Comparison of ENCODE assay signal across 16 mouse cellular contexts in genomic region chr7:82176192-82176591, GRCm38 (mm10). TPM values are rescaled to one million over a fixed set of nuclear protein-coding genes. Genes with fewer than 3 reads are reported as not detected.
A peak's percentile ranks its signal among the peaks of the same experiment; 100 is the strongest.
DNase-seq lines count a peak whose midpoint lies in the region; ATAC-seq and TF ChIP-seq lines count a peak whose summit lies in the region.
"Had no signal": no experiment of that assay in that cellular context is flagged by ENCODE, and none has a peak within 500 bp of the region (broad histone marks: within the 10 kb centered on the region; RNA-seq: fewer than 3 reads in every experiment).

No protein-coding gene starts in this region.

- no peak for ATAC-seq in forebrain, embryonic 13.5 days
- ATAC-seq in limb, embryonic 13.5 days (ENCODE audit: low FRiP score, low read depth), result no peak
- no peak for ATAC-seq in neural tube, embryonic 13.5 days (ENCODE audit: low read depth)
- no peak for ATAC-seq in intestine, embryonic 16.5 days
- ATAC-seq: liver, embryonic 12.5 days had no signal

- 0 out of 2 replicates have a peak, but pooled peaks cover 3% of the 10 kb centered on the region for H3K9me3 ChIP-seq in forebrain, embryonic 13.5 days (replicated peaks)
- peaks cover 5% of the 10 kb centered on the region; the same call in 1 of the 2 replicates for H3K9me3 ChIP-seq in forebrain, embryonic 10.5 days
- H3K9me3 ChIP-seq in limb, embryonic 13.5 days, result no peaks in the 10 kb centered on the region
- H3K9me3 ChIP-seq in limb, embryonic 10.5 days (replicated peaks), result no peaks in the 10 kb centered on the region
- H3K9me3 ChIP-seq in neural tube, embryonic 13.5 days, result no peaks in the 10 kb centered on the region
- H3K9me3 ChIP-seq in intestine, embryonic 16.5 days (ENCODE audit: control insufficient read depth, low read length), result no peaks in the 10 kb centered on the region
- H3K9me3 ChIP-seq: kidney, embryonic 15.5 days; liver, embryonic 12.5 days; stomach, embryonic 15.5 days had no signal

- no peak overlapping the region for H3K9ac ChIP-seq in forebrain, embryonic 13.5 days
- no peak overlapping the region for H3K9ac ChIP-seq in limb, embryonic 13.5 days
- H3K9ac ChIP-seq in neural tube, embryonic 13.5 days, result 0 out of 2 replicates have a peak overlapping the region, but pooled peaks have one; percentile 70
- no peak overlapping the region for H3K9ac ChIP-seq in intestine, embryonic 16.5 days (ENCODE audit: low read depth, low read length)
- H3K9ac ChIP-seq: kidney, embryonic 15.5 days; liver, embryonic 12.5 days; stomach, embryonic 15.5 days had no signal

- TF ChIP-seq CTCF in cortical plate, adult 2 months (IDR thresholded peaks at IDR 0.05; ENCODE audit: extremely low read depth, insufficient read depth, low read length), result no peak

- 0 out of 2 replicates have a peak, but pooled peaks cover 3% of the 10 kb centered on the region for H3K27me3 ChIP-seq in forebrain, embryonic 13.5 days
- peaks cover 34% of the 10 kb centered on the region for H3K27me3 ChIP-seq in forebrain, embryonic 10.5 days (ENCODE audit: poor library complexity, severe bottlenecking)
- H3K27me3 ChIP-seq in limb, embryonic 13.5 days, result peaks cover 7% of the 10 kb centered on the region; the same call in 1 of the 2 replicates
- peaks cover 10% of the 10 kb centered on the region for H3K27me3 ChIP-seq in limb, embryonic 10.5 days (ENCODE audit: low read depth, poor library complexity, severe bottlenecking)
- no peaks in the 10 kb centered on the region; the same call in 1 of the 2 replicates for H3K27me3 ChIP-seq in neural tube, embryonic 13.5 days
- H3K27me3 ChIP-seq in intestine, embryonic 16.5 days (replicated peaks; ENCODE audit: control insufficient read depth, insufficient read depth, low read length), result peaks cover 8% of the 10 kb centered on the region; the same call in 1 of the 2 replicates
- H3K27me3 ChIP-seq: stomach, embryonic 15.5 days had no signal

- peak overlapping the region; percentile 85; the same call in 1 of the 2 replicates for H3K4me2 ChIP-seq in forebrain, embryonic 13.5 days
- peak overlapping the region; percentile 96; the same call in 1 of the 2 replicates for H3K4me2 ChIP-seq in limb, embryonic 13.5 days (replicated peaks)
- peak overlapping the region; percentile 76 for H3K4me2 ChIP-seq in neural tube, embryonic 13.5 days
- no peak overlapping the region for H3K4me2 ChIP-seq in intestine, embryonic 16.5 days (ENCODE audit: low read depth, low read length)

- no peak overlapping the region for H3K4me3 ChIP-seq in forebrain, embryonic 13.5 days
- H3K4me3 ChIP-seq in forebrain, embryonic 10.5 days, result no peak overlapping the region
- H3K4me3 ChIP-seq in limb, embryonic 13.5 days, result no peak overlapping the region
- H3K4me3 ChIP-seq in limb, embryonic 10.5 days, result no peak overlapping the region
- peak overlapping the region; percentile 53; the same call in 1 of the 2 replicates for H3K4me3 ChIP-seq in cortical plate, adult 2 months (ENCODE audit: insufficient read depth, low read length)
- H3K4me3 ChIP-seq in neural tube, embryonic 13.5 days, result 0 out of 2 replicates have a peak overlapping the region, but pooled peaks have one; percentile 53
- H3K4me3 ChIP-seq in intestine, embryonic 16.5 days (ENCODE audit: low read length), result no peak overlapping the region
- H3K4me3 ChIP-seq: erythroblast, embryonic 14.5 days had no signal

- no peak for DNase-seq in forebrain, embryonic 10.5 days (ENCODE audit: extremely low spot score, low spot score)
- DNase-seq in limb, embryonic 10.5 days (ENCODE audit: low spot score), result no peak
- no peak for DNase-seq in right cerebral cortex, postnatal 4 days
- DNase-seq: adrenal gland, postnatal 14 days; cerebellum, adult 8-10 months; gastrocnemius, postnatal 36 days; right cerebral cortex, postnatal 25 days had no signal

- H3K27ac ChIP-seq in forebrain, embryonic 13.5 days, result no peak overlapping the region
- no peak overlapping the region for H3K27ac ChIP-seq in forebrain, embryonic 10.5 days
- H3K27ac ChIP-seq in limb, embryonic 13.5 days, result no peak overlapping the region
- no peak overlapping the region for H3K27ac ChIP-seq in limb, embryonic 10.5 days
- no peak overlapping the region for H3K27ac ChIP-seq in cortical plate, adult 2 months (ENCODE audit: insufficient read depth, low read length)
- H3K27ac ChIP-seq in neural tube, embryonic 13.5 days (replicated peaks), result no peak overlapping the region
- no peak overlapping the region for H3K27ac ChIP-seq in intestine, embryonic 16.5 days (ENCODE audit: low read length)
- H3K27ac ChIP-seq: kidney, embryonic 15.5 days; liver, embryonic 12.5 days; stomach, embryonic 15.5 days had no signal

- 49% methylated on average over 3 of the region's 3 CpGs for WGBS in forebrain, embryonic 13.5 days
- 47% methylated on average over 3 of the region's 3 CpGs for WGBS in forebrain, embryonic 10.5 days
- WGBS in limb, embryonic 13.5 days, result 62% methylated on average over 3 of the region's 3 CpGs
- WGBS in limb, embryonic 10.5 days, result 61% methylated on average over 3 of the region's 3 CpGs
- WGBS in neural tube, embryonic 13.5 days, result 57% methylated on average over 3 of the region's 3 CpGs
- 73% methylated on average over 3 of the region's 3 CpGs for WGBS in intestine, embryonic 16.5 days

- H3K4me1 ChIP-seq in forebrain, embryonic 13.5 days, result peaks cover 12% of the 10 kb centered on the region; the same call in 1 of the 2 replicates
- H3K4me1 ChIP-seq in forebrain, embryonic 10.5 days, result peaks cover 21% of the 10 kb centered on the region
- peaks cover 21% of the 10 kb centered on the region for H3K4me1 ChIP-seq in limb, embryonic 13.5 days
- H3K4me1 ChIP-seq in limb, embryonic 10.5 days, result peaks cover 28% of the 10 kb centered on the region
- peaks cover 3% of the 10 kb centered on the region; the same call in 1 of the 2 replicates for H3K4me1 ChIP-seq in cortical plate, adult 2 months (ENCODE audit: control insufficient read depth, insufficient read depth, low read length)
- peaks cover 24% of the 10 kb centered on the region for H3K4me1 ChIP-seq in neural tube, embryonic 13.5 days (replicated peaks)
- H3K4me1 ChIP-seq in intestine, embryonic 16.5 days (ENCODE audit: control insufficient read depth, insufficient read depth, low read length), result peaks cover 18% of the 10 kb centered on the region
- H3K4me1 ChIP-seq: liver, embryonic 12.5 days had no signal

- TF ChIP-seq POLR2A in cortical plate, adult 2 months (IDR thresholded peaks at IDR 0.05; ENCODE audit: extremely low read depth, insufficient read depth, low read length), result no peak

- no peaks in the 10 kb centered on the region for H3K36me3 ChIP-seq in forebrain, embryonic 13.5 days (ENCODE audit: poor library complexity, severe bottlenecking)
- H3K36me3 ChIP-seq in forebrain, embryonic 10.5 days (replicated peaks), result no peaks in the 10 kb centered on the region
- H3K36me3 ChIP-seq in limb, embryonic 13.5 days, result no peaks in the 10 kb centered on the region
- no peaks in the 10 kb centered on the region for H3K36me3 ChIP-seq in limb, embryonic 10.5 days
- no peaks in the 10 kb centered on the region for H3K36me3 ChIP-seq in neural tube, embryonic 13.5 days
- no peaks in the 10 kb centered on the region for H3K36me3 ChIP-seq in intestine, embryonic 16.5 days (ENCODE audit: control insufficient read depth, insufficient read depth, low read length)
- H3K36me3 ChIP-seq: kidney, embryonic 15.5 days; liver, embryonic 12.5 days; stomach, embryonic 15.5 days had no signal

RNA-seq across cellular contexts. Expression of gene Sh3gl3, which starts 2.6 kb away (rescaled TPM):
- polyA plus RNA-seq in forebrain, embryonic 13.5 days (2015; fragmentation: Nextera tagmentation; extraction: Ambion mirVana), result 26.4 and 27.5 TPM in 2 replicates
- polyA plus RNA-seq in forebrain, embryonic 10.5 days (2016; fragmentation: Nextera tagmentation; extraction: Ambion mirVana), result 8.8 and 8.9 TPM in 2 replicates
- polyA plus RNA-seq in limb, embryonic 13.5 days (2015; fragmentation: Nextera tagmentation; extraction: Ambion mirVana), result 21.4 and 22.4 TPM in 2 replicates
- 11.1 and 15.6 TPM in 2 replicates for polyA plus RNA-seq in limb, embryonic 10.5 days (2016; fragmentation: Nextera tagmentation; extraction: Ambion mirVana)
- 55.8 and 62.6 TPM in 2 replicates for polyA plus RNA-seq in cortical plate, adult 2 months (2012; rRNA removed)
- polyA plus RNA-seq in neural tube, embryonic 13.5 days (2015; fragmentation: Nextera tagmentation; extraction: Ambion mirVana), result 58.0 and 58.2 TPM in 2 replicates
- 7.9 and 8.7 TPM in 2 replicates for polyA plus RNA-seq in intestine, embryonic 16.5 days (2015; fragmentation: Nextera tagmentation; extraction: Ambion mirVana)
- polyA plus RNA-seq: erythroblast, embryonic 14.5 days had no signal

Comparison
In these comparisons a context has a peak if more than half of its experiments do, and no peak if none do; other contexts are left out.
1. H3K4me3 ChIP-seq: peak in cortical plate, adult 2 months (single experiment) and neural tube, embryonic 13.5 days (single experiment); none in forebrain, embryonic 13.5 days (single experiment), forebrain, embryonic 10.5 days (single experiment), limb, embryonic 13.5 days (single experiment), limb, embryonic 10.5 days (single experiment) and intestine, embryonic 16.5 days (single experiment).